Mouse (Mus musculus) cerebellum, adult 18-20 months (tissue): ENCODE measurements around the gene Hba-a1.
A peak's percentile ranks its signal among the peaks of the same experiment; 100 is the strongest.
"Not testable (repeated sequence)": the region's sequence is repeated elsewhere in the genome, so short reads cannot be mapped to it uniquely, and the experiment has no call there.

Source experiments
- DNase-seq, 2 experiments: peaks; one replicate each; pipeline ENCODE4 v3.0.0; 2021

Hba-a1 gene

DNA sequence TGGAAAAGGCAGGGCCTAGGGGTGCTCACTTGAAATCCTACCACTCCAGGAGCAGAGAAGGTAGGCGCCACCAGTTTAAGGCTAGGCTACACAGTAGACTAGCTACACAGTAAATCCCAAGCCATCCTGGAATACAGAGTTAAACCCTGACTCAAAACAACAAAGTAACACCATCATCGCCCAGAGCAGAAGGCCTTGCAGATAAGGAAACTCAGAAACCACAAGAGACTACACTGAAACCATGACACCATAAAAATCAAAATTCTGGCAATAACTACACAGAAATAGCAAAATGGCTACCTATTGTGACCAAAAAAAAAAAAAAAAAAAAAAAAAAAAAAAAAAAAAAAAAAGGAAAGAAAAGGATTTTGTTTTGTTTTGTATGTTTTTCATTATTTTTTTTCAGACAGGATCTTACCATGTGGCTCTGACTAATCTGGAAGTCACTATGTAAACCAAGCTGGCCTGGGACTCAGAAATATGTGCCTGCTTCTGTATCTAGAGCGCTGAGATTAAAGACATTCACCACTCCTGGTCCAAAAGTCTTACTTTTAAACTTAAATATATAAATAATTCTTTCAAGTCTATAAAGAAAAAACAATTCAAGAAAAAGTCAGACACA is 18.1 kb upstream of the Hba-a1 start:
- no peak for DNase-seq

DNA sequence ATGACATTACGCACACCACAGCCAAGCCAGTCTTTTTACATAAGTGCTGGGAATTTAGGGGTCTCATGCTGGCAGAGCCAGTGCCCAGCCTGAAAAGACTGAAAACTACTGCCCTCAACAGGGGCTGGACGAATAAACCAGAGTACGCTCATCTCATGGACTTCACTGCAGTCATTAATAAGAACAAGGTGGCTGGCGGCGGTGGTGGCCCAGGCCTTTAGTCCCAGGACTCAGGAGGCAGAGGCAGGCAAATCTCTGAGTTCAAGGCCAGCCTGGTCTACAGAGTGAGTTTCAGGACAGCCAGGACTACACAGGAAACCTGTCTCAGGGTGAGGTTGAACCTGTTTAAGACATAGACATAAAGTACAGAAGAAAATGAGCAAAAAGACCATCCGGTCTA is 17.1 kb upstream of the Hba-a1 start:
- no peak for DNase-seq

DNA sequence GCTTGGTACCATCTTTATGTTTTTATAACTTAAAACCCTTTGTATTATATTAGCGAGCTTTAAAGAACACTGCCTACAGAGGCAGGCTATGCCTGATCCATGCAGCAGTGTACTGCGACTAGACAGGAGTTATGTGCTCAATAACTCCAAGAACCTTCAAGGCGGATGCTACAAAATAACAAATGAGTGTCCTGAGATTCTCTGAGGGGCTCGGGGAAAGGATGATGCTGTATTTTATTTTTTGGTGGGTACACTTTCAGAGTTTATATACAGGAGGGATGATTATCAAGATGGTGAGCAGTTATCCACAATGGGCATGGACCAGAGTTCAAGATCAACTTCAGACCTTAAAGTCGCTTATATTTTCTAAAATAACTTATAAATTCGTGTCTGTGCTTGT is 16.5 kb upstream of the Hba-a1 start:
- no peak for DNase-seq

DNA sequence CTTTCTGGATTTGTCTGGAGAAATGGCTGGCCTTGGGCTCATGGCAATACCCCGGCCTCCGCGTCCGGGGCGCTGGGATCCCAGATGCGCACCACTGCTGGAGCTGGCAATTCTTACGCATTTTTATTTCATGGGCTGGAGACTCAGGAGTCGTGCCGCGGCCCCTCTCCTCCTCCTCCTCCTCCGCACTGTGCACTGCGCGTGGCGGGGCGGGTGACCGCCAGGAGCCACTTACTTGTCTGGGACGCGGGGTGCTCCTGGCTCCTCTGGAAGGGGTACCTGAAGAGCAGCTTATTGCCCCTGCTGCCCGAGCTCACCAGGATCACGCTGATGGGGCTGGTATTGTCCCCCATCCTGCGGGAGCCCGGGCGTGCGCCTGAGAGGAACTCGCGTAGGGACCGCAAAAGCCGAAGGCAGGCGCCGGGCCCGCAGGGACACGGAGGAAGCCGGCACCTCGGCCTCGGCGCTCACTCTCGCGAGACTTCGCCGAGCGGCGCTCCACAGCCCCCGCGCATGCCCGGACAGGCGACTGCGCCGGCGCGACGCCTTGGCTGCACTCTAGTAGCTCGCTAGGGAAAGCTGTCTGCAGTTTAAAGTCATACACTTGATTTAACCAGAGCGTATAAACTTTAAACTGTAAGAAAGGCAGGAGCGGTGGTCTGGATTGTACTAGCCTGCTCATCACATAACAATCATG is 16.0 kb upstream of the Hba-a1 start, which contains the start of gene Nprl3:
Gene Nprl3, minus strand, starts transcription at position 520 of the 697 bp plus-strand sequence.
- DNase-seq = peak; percentile 95 to 98

DNA sequence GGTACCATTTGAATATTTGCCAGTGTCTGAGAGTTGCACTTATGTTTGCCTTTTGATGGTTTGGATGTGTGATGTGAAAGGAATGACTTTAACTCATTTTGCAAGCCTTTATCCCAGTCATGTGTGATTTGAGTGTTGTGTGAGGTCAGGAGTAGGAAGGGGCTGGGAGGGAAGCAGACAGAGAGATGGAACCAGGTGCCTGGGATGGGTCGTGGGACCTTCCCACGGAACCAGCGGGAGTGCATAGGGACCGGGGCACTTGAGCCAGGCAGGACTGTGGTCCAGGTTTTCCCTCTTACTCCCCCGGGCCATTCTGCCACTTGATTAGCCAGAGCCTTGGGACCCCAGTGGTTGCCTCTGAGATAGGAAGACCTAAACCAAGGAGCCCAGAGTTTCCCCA is 15.3 kb upstream of the Hba-a1 start:
- DNase-seq = peak in 1 of 2 experiments; percentile 22

DNA sequence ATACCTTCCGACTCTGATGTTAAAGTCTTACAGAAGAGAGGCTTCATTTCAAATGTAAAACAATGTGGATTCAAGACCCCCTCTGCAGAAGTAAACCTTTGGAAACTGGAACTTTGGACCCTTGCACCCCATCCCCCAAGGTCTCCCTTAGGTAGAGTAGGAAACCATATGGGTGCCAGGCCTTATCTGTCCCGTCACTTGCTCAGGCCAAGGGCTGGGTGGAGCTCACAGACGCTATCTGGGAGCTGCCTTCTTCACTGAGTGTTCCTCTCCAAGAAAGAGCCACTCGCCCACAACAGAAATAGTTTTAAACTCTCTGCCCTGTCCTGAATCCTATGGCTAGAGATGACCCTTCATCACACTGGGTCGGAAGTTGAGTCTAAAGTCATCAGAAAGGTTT is 14.4 kb upstream of the Hba-a1 start:
- DNase-seq = no peak

DNA sequence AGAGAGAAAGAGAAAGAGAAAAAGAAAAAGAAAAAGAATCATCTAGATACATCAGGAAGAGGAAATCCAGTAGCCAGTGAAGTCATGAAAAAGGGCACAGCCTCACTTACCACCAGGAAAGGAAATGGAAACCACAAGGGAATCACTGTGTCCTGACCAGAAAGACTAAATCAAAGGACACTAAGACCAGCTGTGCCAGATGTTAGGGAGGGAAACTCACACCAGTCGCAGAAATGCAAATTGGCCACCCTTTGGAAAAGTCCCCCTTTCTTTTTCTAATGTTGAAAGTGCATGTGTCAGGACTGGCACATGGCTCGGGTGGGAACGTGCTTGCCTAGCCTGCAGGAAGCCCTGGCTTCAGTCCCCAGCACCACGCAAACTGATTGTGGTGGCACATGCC is 12.1 kb upstream of the Hba-a1 start:
- DNase-seq = no peak

DNA sequence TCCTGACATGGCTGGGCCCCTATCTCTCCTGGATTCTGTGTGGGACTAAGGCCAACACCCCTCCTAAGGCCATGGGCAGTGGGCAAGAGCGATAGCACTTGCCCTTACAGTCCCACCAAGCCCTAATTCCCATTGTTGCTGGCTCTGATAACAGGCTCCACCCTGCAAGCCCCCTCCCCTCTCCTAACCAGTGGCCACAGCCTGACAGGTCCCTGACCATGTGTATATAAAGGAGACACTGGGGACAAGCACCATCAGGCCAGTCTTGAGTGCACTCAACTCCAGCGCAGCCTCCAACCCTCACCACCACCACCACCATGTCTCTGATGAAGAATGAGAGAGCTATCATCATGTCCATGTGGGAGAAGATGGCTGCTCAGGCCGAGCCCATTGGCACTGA is 7.0 kb upstream of the Hba-a1 start, which contains the start of gene Hba-x:
Gene Hba-x, plus strand, starts transcription at position 54 of the 400 bp plus-strand sequence.
- no peak for DNase-seq

DNA sequence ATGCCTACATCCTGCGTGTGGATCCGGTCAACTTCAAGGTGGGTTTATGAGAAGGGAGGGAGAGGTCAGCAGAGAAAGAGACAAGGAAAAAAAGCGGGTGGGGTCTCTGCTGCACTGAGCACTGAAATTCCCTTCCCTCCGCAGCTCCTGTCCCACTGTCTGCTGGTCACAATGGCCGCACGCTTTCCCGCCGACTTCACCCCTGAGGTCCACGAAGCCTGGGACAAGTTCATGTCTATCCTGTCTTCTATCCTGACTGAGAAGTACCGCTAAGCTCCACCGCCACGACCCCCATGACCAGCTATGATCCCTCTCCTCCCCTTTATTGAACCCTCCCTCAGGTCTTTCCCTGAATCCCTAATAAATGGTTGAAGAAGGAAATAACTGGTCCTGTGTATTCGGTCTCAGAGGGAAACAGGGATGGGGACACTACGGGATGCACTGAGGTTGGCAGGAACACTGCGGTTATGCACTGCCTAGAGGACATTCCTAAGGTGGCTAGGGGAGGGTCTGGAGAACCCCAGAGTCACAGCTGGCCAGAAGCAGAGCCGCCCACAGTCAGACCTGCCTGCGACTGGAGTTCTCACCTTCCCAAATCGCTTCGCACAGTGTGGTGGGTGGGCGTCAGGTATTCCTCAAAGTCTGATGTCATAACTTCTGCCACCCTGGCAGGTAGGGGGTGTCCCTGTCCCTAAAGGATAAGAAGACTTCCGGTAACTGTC is 5.4 kb upstream of the Hba-a1 start:
- no peak for DNase-seq

DNA sequence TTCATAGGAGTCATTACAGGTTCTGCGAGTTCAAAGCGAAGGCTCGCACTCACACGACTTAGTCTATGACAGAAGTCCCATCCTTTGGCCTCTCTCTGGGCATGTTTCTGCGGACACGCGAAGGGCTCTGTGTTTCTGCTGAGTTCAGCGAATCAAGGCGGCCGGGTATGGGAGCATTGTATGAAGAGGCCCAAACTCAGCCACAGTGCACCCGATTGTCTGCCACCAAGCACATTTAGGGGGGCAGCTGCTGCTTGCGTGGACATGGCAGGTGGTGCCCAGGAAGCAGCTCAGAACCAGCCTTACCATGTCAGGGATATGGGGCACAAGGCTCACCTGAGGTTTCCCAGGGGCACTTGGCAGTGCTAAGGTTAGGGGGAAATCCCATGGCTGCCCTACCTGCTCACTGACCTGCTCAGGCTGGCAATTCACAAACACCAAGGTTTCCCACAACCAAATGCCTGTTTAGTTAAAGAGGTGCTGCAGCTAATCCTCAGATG is 4.8 kb upstream of the Hba-a1 start:
- DNase-seq = no peak

DNA sequence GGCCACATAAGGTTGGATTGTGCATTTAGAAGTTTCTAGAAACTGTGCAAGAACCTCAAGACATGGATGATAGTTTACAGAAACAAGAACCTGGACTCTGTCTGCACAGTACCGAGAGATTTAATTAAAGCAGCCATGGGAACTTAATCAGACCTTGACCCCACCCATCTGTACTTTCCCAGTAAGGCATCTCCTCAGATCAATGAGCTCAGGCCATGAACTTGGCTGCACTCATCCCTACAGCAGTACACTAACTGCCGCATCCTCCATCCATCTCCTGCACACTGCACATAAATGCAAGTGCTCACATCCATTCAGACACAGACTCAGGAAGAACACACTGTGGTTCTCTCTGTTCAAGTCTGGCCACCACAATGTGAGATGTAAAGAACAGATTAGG is 2.7 kb upstream of the Hba-a1 start:
- no peak for DNase-seq

DNA sequence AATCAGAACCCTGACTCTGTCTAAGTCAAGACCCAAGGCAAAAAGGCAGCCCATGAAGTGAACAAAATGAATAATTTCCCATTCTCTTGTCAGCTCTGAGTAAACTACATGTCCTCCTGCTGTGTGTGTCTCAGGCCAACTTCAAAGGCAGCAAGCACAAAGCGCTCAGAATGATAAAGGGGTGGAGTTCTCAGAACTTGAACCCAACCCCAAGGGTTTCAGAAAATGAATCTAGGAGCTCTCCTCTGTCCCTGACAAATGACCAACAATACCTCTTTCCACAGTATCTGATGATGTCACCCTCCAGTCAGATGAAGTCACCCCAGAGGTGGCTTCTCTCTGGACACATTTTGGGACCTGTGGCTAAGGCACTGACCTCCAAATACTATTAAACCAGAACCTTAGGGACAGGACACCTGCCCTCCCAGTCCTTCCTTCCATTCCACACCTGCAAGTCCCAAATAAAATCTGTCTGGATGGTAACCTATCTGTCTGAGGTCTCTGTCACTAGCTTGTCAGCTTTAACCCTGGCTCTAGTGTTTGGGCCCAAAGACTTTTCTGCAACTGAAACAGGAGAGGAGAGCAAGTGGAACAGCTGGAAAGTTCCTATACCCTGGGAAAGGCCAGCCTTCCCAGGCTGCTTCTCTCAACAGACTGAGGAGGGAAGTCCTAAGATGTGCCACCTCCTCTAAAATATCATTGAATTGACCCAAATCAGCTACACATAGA is 1.7 kb upstream of the Hba-a1 start:
- DNase-seq = no peak

DNA sequence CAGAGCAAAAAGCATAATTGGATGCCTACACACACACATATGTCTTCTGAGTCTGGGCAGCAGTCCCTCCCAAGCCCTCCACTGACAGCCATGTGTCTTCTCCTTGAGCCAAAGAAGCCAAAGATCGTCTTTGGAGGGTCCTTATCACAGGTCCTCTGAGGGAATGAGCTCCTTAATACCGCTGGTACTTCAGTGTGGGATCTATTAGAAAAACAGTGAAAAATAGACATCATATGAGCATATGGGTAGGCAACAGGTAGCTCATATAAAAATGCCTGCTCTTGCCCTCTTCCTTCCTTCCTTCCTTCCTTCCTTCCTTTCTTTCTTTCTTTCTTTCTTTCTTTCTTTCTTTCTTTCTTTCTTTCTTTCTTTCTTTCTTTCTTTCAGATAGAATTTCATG is 1.3 kb downstream of the Hba-a1 start:
- DNase-seq = not testable (repeated sequence)

DNA sequence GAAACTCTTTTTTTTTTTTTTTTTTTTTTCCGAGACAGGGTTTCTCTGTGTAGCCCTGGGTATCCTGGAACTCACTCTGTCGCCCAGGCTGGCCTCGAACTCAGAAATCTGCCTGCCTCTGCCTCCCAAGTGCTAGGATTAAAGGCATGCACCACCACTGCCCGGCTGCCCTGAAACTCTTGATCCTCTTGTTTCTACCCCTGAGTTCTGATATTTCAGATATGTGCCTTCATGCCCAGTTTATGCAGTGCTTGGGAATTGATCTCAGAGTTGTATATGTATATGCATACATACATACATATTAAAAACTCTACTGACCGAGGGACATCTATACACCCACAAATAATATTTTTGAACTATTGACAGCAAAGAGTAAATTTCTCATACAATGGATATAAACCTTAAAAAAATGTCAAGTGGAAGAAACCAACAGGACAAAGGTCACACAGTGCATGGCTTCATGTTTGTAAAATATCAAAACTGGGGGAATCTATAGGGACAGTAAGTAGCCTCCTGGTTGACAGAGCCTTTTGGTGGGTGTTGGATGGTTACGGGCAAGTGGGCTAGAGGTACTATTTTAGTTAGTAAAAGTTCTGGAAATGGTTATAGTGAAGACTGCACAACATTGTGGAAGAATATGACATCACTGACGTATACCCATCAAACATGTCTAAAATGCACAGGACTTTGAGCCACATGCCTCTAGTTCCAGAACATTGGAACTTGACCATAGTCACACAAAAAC is 1.9 kb downstream of the Hba-a1 start:
- no peak for DNase-seq

DNA sequence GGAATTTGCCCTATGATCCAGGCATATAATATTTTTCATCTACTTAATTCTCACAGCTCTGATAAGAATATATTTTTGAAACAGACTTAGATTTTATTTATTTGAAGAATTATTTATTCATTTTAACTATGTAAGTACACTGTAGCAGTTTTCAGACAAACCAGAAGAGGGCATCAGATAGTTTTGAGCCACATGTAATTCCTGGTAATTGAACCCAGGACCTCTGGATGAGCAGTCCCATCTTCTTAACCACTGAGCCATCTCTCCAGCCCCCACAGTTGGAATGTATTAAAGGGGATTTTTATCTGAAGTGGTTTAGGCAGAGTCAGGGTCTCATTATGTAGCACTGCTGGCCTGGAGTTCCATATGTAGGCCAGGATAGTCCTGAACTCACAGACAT is 2.6 kb downstream of the Hba-a1 start:
- not testable (repeated sequence) for DNase-seq

DNA sequence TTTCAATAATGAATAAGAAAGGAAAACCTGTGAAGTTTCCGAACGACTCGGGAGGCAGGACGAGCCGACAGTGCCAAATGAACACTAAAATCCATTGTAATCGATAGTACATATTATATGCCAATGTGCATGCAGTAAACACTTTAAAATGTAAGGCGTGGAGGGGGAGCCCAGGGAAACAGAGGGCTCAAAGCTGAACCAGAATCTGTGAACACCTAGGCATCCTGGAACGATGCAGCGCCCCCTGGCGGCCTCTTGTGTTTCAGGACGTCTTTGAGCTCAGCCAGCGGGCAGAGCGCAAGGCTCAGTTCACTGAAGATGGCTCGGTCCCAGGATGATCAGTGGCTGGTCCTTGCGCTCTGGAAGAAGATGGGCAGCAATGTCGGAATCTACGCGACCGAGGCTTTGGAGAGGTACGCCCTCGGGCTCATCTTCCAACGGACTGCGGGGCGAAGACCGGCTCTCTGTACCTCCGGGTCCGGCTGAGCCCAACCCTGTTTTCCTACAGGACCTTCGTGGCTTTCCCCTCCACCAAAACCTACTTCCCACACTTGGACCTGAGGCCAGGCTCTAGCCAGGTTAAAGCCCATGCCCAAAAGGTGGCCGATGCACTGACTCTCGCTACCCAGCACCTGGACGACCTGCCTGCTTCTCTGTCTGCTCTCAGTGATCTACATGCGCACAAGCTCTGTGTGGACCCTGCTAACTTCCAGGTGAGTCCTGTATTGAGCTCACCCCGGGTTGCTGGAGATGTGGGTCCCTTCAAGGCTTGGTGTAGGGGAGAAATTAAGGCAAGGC is 3.6 kb downstream of the Hba-a1 start, which contains the start of gene Hbq1b:
Gene Hbq1b, plus strand, starts transcription at position 271 of the 798 bp plus-strand sequence.
- DNase-seq = peak; percentile 80 to 84

DNA sequence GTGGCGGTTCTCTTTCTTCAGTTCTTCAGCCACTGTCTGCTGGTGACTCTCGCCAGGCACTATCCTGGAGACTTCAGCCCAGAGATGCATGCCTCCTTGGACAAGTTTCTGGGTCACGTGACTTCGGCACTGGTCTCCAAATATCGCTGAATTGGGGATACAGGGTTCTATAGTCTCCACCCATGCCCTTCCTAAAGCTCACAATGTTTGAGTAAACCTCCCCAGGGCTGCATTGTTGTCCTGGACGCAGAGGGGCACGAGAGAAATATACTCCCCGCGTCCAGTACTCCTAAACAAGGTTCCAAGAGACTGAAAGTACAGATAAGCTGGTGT is 4.1 kb downstream of the Hba-a1 start:
- no peak for DNase-seq

DNA sequence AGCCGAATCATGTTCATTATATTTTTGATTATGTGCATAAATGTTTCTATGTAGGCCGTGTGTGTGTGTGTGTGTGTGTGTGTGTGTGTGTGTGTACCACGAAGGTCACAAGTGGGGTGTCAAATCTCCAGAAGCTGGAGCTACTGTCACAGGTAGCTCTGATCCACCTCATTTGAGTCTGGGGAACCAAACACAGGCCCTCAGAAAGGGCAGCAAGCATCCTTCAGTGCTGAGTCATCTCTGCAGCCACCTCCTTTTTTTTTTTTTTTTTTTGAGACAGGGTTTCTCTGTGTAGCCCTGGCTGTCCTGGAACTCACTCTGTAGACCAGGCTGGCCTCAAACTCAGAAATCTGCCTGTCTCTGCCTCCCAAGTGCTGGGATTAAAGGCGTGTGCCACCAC is 9.5 kb downstream of the Hba-a1 start:
- not testable (repeated sequence) for DNase-seq

DNA sequence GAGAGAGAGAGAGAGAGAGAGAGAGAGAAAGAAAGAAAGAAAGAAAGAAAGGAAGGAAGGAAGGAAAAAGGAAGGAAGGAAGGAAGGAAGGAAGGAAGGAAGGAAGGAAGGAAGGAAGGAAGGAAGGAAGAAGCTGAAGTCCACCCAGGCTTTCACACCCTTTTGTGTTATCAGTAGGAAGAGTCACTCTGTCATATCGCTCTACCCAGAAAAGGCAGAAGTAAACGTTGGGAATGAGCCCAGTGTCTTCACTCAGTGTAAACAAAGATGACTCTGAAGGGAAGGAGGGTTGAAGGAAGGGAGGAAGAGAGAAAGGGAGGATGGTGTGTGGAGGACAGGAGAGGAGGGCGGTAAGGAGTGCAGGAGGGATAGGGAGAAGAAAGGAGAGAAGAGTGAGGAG is 10.2 kb downstream of the Hba-a1 start:
- DNase-seq = not testable (repeated sequence)

DNA sequence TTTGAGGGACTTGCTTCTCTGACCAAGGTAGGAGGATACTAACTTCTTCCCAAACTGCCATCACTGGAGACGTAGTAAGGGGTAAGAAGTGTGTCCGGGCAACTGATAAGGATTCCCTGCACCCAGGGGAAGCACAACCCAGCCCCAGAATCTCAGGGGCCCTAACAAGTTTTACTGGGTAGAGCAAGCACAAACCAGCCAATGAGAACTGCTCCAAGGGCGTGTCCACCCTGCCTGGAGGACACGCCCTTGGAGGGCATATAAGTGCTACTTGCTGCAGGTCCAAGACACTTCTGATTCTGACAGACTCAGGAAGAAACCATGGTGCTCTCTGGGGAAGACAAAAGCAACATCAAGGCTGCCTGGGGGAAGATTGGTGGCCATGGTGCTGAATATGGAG is 12.9 kb downstream of the Hba-a1 start, which contains the start of gene Hba-a2:
Gene Hba-a2, plus strand, starts transcription at position 287 of the 400 bp plus-strand sequence.
- DNase-seq = not testable (repeated sequence)

DNA sequence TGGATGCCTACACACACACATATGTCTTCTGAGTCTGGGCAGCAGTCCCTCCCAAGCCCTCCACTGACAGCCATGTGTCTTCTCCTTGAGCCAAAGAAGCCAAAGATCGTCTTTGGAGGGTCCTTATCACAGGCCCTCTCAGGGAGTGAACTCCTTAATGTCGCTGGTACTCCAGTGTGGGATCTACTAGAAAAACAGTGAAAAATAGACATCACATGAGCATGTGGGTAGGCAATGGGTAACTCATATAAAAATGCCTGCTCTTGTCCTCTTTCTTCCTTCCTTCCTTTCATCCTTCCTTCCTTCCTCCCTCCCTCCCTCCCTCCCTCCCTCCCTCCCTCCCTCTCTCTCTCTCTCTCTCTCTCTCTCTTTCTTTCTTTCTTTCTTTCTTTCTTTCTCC is 14.1 kb downstream of the Hba-a1 start:
- DNase-seq = not testable (repeated sequence)
